Mouse (Mus musculus) lung, postnatal 0 days (tissue): ENCODE results near the gene Slc7a6.
A peak's percentile ranks its signal among the peaks of the same experiment; 100 is the strongest.

Experiments
- CTCF ChIP-seq: IDR thresholded peaks from 2 replicates; pipeline ENCODE4 v1.5.1; 2016; ENCODE audit warnings: antibody characterized with exemption, mild to moderate bottlenecking
- EP300 ChIP-seq: IDR thresholded peaks from 2 replicates; pipeline ENCODE4 v1.6.1; 2016; ENCODE audit warnings: antibody characterized with exemption, mild to moderate bottlenecking, control low read depth

DNA sequence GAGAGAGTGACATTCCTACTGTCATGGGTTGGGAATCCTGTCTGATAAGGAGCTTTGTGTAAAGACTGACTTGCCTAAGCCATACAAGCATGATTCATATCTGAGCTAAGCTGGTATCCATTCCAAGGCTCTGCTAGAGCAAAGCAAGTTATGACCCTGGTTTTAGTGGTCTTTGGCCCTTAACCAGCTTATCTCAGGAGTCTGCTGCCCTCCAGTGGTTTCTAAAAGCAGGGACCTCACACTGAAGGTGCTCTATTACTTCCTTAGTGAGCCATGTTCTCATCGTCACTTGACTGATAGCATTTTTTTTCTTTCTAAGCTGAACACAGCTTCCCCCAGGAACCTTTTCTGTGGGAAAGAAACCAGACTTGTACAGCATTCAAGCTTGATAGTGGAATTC, 30.1 kb downstream of the Slc7a6 start:
- peak; percentile 87 for TF ChIP-seq CTCF
- no peak for TF ChIP-seq EP300
